Mouse (Mus musculus): ENCODE data around the gene Yae1d1. TPM values are rescaled to one million over a fixed set of nuclear protein-coding genes. Genes with fewer than 3 reads are reported as not detected.

Gene Yae1d1
- polyA plus RNA-seq (2015; fragmentation: Nextera tagmentation; extraction: Ambion mirVana): 86.0 and 93.3 TPM in 2 replicates

DNA sequence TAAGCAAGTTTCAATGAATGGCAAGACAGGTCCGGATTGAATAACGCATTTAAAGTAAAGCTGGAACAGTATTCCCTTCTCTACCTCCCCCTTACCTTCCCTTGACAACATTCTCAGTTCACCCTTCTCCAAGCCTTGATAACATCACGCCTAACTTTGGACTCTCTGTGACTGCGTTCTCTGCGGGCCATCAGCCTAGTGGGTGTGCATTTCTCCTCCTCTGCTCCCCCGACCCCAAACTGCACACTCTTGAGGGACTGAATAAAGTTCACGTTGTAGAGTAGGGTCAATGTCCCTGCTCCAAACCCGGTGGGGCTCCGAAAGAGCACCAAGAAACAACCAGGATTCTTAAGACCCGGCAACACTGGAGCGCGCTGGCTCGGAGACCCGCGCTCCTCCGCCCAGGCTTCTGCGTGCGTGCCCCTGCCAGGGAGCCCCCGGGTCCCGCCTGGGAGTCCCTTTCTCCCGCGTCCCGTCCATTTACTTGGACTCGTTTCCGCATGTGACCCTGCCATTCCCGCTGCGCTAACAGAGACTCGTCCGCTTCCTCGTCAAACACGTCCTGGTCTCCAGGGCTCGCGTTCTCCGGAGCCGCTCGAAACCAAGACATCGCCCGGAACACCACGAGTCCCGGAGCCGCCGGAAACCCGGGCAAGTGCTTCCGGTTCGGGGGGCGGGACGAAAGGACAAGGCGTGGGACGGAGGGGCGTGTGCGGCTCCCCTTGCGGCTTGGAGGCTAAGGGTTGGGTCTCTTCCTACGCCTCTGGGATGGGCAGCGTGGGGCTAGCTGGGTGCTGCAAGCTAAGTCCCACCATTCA is at the start of gene Yae1d1:
TSS of gene Yae1d1 (minus strand) at position 653 of the 818 bp plus-strand sequence.
- under 1% methylated on average over 54 of the region's 54 CpGs for WGBS
- no peaks in the 10 kb centered on the region for H3K27me3 ChIP-seq
- peaks cover 14% of the 10 kb centered on the region for H3K4me1 ChIP-seq (replicated peaks)
- H3K9ac ChIP-seq: peak within 1 kb of the TSS; percentile 84
- peak within 1 kb of the TSS; percentile 79 for H3K4me3 ChIP-seq
- H3K9me3 ChIP-seq: no peaks in the 10 kb centered on the region
- peak within 1 kb of the TSS; percentile 69 for H3K4me2 ChIP-seq
- no peaks in the 10 kb centered on the region for H3K36me3 ChIP-seq
- peak; percentile 99 for ATAC-seq (ENCODE audit: low read depth)
- peak within 1 kb of the TSS; percentile 81 for H3K27ac ChIP-seq (replicated peaks)

DNA sequence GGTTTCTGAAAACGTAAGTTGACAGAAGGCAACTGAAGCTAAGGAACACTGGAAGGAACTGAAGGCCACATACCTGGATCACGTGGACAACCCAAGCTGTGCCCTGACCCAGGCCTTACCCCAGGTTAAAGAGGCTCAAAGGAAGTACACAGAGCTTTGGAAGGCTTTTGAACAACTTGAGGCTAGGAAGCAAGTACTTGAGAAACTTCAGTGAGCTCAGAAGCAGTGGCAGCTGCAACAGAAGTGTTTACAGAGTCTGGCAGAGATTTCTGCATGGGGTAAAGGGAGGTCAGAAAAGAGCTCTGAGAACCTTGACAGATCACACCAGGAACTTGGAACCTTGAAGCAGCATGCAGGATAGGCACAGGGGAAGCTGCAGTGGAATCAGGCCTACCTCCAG is 45.7 kb upstream of the Yae1d1 start:
- H3K4me2 ChIP-seq: no peak overlapping the region
- H3K27me3 ChIP-seq: no peaks in the 10 kb centered on the region
- no peaks in the 10 kb centered on the region for H3K36me3 ChIP-seq
- no peak overlapping the region for H3K9ac ChIP-seq
- no peak for ATAC-seq (ENCODE audit: low read depth)
- H3K4me1 ChIP-seq (replicated peaks): no peaks in the 10 kb centered on the region
- H3K27ac ChIP-seq (replicated peaks): no peak overlapping the region
- WGBS: 81% methylated on average over 2 of the region's 2 CpGs
- H3K9me3 ChIP-seq: no peaks in the 10 kb centered on the region
- H3K4me3 ChIP-seq: no peak overlapping the region

DNA sequence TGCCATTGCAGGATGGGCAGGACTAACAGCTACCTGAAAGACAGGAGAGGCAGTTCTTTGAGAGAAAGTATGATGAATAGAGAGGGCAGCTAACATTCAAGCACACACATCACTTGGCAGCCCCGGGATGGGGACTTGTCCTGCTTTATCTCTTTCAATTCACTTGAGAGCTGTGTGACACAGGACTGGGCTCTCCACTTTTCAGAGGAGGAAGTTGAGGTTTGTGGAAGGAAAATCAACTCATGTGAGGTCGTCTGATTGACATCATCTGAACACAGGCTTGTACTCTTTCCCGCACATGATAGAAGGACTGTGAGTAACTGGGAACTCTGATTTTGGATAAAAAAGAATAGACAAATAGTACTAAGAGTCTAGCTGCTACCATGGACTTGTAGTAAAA is 23.5 kb upstream of the Yae1d1 start:
- Histone ChIP-seq H3K4me2 (no peak overlapping the region), H3K27me3 (no peaks in the 10 kb centered on the region), H3K9ac (no peak overlapping the region), H3K4me1 (replicated peaks) (no peaks in the 10 kb centered on the region), H3K4me3 (no peak overlapping the region), H3K9me3 (no peaks in the 10 kb centered on the region), H3K36me3 (no peaks in the 10 kb centered on the region), H3K27ac (replicated peaks) (no peak overlapping the region)
- WGBS: 83% methylated on average over 3 of the region's 3 CpGs
- no peak for ATAC-seq (ENCODE audit: low read depth)

DNA sequence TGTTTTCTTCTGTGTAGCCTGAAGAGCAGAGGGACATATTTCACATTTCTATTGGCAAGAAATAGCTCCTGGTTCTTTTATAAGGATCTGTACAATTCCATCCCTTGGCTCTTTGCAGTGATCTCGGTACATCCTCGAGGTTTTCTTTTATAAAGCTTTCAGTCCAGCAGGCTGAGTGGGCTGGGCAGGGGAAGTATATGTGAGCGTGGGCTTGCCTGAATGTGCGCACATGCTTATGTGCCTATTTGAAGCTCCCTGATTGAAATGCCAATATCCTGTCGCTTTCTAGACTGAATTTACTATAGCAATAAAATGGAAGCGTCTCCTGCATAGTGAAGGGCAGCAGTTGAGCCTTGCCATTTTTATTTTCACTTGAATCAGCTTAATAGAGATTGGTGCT is 20.1 kb upstream of the Yae1d1 start:
- Histone ChIP-seq H3K4me2 (no peak overlapping the region), H3K9me3 (no peaks in the 10 kb centered on the region), H3K27me3 (no peaks in the 10 kb centered on the region), H3K4me3 (no peak overlapping the region), H3K36me3 (no peaks in the 10 kb centered on the region), H3K9ac (no peak overlapping the region), H3K27ac (replicated peaks) (no peak overlapping the region), H3K4me1 (replicated peaks) (no peaks in the 10 kb centered on the region)
- WGBS: 60% methylated on average over 6 of the region's 6 CpGs
- peak; percentile 56 for ATAC-seq (ENCODE audit: low read depth)

DNA sequence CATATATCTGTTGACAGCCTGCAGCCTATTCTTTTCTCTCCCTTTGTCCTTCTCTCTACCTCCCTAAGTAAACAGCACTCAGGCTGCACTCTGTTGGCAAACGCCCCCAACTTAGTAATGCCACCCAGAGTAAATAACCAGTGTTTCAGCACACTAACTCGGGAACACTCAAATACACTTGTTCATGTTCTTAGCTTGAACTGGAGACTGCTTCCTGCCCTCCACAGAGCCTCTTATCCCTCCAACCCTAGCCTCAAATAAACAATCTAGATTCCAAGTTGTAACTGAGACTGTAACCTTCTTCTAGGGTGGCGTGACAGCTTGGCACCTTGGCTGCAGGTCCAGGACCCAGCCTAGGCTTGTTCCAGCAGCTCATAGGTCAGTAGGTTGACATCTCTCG is 17.9 kb upstream of the Yae1d1 start:
- Histone ChIP-seq H3K36me3 (no peaks in the 10 kb centered on the region), H3K27ac (replicated peaks) (no peak overlapping the region), H3K4me1 (replicated peaks) (no peaks in the 10 kb centered on the region), H3K4me3 (no peak overlapping the region), H3K27me3 (no peaks in the 10 kb centered on the region), H3K9ac (no peak overlapping the region), H3K4me2 (no peak overlapping the region), H3K9me3 (no peaks in the 10 kb centered on the region)
- 81% methylated on average over 4 of the region's 4 CpGs for WGBS
- no peak for ATAC-seq (ENCODE audit: low read depth)

DNA sequence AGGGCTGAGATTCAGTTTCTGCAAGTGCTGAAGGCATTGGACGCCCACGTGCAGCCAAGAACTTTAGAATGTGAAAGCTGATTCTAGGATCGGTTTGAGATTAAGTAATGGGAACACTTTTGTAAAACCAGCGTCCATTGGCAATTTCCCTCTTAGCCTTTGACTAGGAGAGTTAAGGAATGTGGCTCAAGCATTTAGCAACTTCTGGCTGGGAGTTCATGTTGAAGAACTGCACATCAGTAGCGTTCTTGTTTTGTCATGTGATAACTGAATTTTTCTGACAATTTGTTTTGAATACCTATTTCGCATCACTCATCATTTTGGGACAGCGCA is 332 bp upstream of the Yae1d1 start:
- H3K4me2 ChIP-seq: peak overlapping the region; percentile 69
- H3K27ac ChIP-seq (replicated peaks): peak overlapping the region; percentile 81; the same call in 1 of the 2 replicates
- ATAC-seq (ENCODE audit: low read depth): peak; percentile 25
- H3K27me3 ChIP-seq: no peaks in the 10 kb centered on the region
- no peaks in the 10 kb centered on the region for H3K36me3 ChIP-seq
- no peaks in the 10 kb centered on the region for H3K9me3 ChIP-seq
- peak overlapping the region; percentile 79 for H3K4me3 ChIP-seq
- 41% methylated on average over 7 of the region's 7 CpGs for WGBS
- peaks cover 14% of the 10 kb centered on the region for H3K4me1 ChIP-seq (replicated peaks)
- H3K9ac ChIP-seq: peak overlapping the region; percentile 84

DNA sequence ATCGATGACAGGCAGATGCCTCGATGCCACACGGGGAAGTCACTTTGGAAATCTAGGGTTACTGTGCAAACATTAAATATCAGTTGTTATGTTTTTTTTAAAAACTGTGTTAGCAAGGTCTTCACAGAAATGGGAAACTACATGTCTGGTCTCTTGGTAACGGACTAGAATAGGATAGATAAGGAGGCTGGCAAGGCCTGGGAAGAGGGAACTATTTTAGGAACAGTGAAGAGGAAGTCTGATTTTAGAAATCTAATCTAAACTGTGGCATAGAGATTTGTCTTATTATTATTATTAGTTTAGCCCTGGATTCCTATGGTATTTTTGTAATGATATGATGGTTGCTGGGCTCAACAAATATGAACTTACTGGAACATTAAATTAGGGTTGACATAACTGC is 1.1 kb downstream of the Yae1d1 start:
- H3K4me1 ChIP-seq (replicated peaks): peaks cover 14% of the 10 kb centered on the region
- H3K9me3 ChIP-seq: no peaks in the 10 kb centered on the region
- no peak overlapping the region for H3K27ac ChIP-seq (replicated peaks)
- 90% methylated on average over 4 of the region's 4 CpGs for WGBS
- H3K4me3 ChIP-seq: peak overlapping the region; percentile 79
- no peaks in the 10 kb centered on the region for H3K27me3 ChIP-seq
- H3K36me3 ChIP-seq: peaks cover 8% of the 10 kb centered on the region
- H3K4me2 ChIP-seq: peak overlapping the region; percentile 69
- peak overlapping the region; percentile 84 for H3K9ac ChIP-seq
- ATAC-seq (ENCODE audit: low read depth): no peak

DNA sequence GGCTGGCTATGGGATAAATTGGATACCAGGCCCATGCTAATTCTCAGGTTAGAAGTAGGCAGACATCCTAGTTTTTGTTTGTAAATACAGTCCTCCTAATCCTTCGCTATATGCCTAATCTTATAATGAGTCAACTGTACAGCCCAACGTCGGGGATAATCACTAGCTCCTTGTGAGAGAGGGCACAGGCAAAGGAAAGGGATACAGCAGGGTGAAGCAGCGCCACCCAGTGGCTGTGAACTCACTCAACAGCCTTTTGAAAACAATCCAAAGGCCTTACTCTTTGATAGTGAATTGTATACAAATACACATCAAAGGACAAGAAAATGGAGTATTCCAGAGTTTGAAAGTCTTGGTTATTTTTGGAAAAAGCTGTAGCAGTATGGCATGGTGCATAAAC is 10.0 kb downstream of the Yae1d1 start:
- ATAC-seq (ENCODE audit: low read depth): no peak

DNA sequence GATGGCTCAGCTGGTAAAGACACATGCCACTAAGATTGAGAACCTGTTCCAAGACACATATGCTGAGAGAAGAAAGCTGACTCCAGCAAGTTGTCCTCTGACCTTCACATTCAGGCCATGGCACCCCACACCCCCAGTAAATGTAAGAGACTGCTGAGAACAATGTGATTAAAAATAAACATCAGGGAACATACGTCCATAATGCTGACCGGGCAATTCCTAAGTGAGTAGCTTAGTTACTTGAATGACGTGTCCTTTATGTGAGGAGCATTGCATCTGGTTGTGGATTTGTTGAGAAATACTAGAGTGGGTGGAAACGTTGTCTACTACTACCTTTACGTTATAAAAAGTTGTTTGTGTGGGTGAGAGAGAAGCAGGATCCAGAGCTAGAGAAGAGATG is 10.5 kb downstream of the Yae1d1 start:
- Histone ChIP-seq H3K9ac (no peak overlapping the region), H3K27me3 (no peaks in the 10 kb centered on the region), H3K4me1 (replicated peaks) (no peaks in the 10 kb centered on the region), H3K27ac (replicated peaks) (no peak overlapping the region), H3K36me3 (peaks cover 50% of the 10 kb centered on the region), H3K4me3 (no peak overlapping the region), H3K9me3 (0 out of 2 replicates have a peak, but pooled peaks cover 4% of the 10 kb centered on the region), H3K4me2 (no peak overlapping the region)
- WGBS: 89% methylated on average over 5 of the region's 5 CpGs
- no peak for ATAC-seq (ENCODE audit: low read depth)

More for the DNA sequence above, 10.0 kb downstream of the Yae1d1 start:
- 0 out of 2 replicates have a peak, but pooled peaks cover 4% of the 10 kb centered on the region for H3K9me3 ChIP-seq
- no peak overlapping the region for H3K9ac ChIP-seq
- H3K4me1 ChIP-seq (replicated peaks): no peaks in the 10 kb centered on the region
- WGBS: 55% methylated on average over 4 of the region's 4 CpGs
- H3K27me3 ChIP-seq: no peaks in the 10 kb centered on the region
- H3K4me2 ChIP-seq: no peak overlapping the region
- no peak overlapping the region for H3K27ac ChIP-seq (replicated peaks)
- H3K36me3 ChIP-seq: peaks cover 53% of the 10 kb centered on the region
- no peak overlapping the region for H3K4me3 ChIP-seq

DNA sequence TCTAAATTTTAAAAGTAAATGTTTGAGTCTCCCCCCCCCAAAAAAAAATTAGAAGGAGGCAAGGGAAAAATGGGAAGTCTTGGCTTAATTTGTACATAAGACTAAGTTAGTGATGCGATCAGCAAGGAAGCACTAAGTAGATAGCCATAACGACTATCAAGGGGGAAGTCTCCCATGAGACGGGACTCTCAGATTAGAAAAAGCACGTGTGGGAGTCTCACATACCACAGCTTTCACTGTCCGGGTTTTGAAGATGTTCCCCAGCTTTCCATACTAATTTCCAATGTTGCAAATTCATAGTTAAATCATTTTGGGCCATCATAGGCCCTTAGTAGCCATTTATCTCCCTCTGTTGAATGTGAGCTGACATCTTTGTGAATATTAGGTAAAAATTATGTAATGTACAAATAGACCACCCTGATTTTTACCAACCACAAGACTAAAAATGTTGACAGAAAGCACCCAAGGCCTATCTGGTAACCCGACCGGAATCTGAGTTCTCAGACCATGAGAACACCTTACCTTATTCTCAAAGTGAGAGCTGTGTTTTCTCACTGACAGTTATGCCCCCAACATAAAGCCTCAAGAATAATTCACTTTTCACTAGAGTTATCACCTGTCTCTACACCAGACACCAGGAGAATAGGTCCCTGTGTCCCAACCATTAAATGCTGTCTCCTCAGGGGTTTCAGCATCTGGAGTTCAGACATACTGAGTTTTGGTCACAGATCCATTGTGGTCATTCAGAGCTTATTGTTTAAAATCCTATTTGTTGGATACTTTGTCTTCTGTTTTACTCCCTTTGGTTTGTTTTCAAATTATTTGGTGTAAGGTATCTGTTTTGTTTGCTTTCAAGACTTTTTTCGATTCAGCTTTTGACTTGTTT is 16.1 kb downstream of the Yae1d1 start:
- Histone ChIP-seq H3K36me3 (0 out of 2 replicates have a peak, but pooled peaks cover 6% of the 10 kb centered on the region), H3K27me3 (no peaks in the 10 kb centered on the region), H3K9ac (no peak overlapping the region), H3K4me3 (no peak overlapping the region), H3K4me1 (replicated peaks) (no peaks in the 10 kb centered on the region), H3K4me2 (no peak overlapping the region), H3K27ac (replicated peaks) (no peak overlapping the region), H3K9me3 (0 out of 2 replicates have a peak, but pooled peaks cover 4% of the 10 kb centered on the region)
- no peak for ATAC-seq (ENCODE audit: low read depth)
- WGBS: 90% methylated on average over 8 of the region's 8 CpGs

DNA sequence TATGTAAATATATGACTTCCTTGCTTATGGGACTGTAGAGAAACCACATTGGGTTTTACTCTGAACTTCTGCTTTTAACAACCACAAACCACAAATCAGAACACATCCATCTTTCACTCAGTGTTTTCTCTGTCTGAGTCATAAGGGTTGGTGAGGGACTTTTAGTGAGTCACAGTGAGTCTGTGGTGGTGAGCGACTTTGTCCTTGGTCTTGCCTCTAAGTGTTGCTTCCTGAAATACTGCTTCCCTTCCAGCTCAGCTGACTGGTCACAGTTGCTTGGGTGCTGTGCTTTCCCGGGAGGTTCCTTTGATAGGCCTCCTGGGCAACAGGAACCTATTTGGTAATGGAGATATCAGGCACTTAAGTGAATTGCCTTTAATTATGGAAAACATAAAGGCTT is 17.3 kb downstream of the Yae1d1 start:
- Histone ChIP-seq H3K27ac (replicated peaks) (no peak overlapping the region), H3K36me3 (no peaks in the 10 kb centered on the region), H3K4me2 (no peak overlapping the region), H3K9ac (no peak overlapping the region), H3K27me3 (no peaks in the 10 kb centered on the region), H3K4me3 (no peak overlapping the region), H3K9me3 (0 out of 2 replicates have a peak, but pooled peaks cover 4% of the 10 kb centered on the region), H3K4me1 (replicated peaks) (no peaks in the 10 kb centered on the region)
- 46% methylated on average over 2 of the region's 2 CpGs for WGBS
- ATAC-seq (ENCODE audit: low read depth): no peak

DNA sequence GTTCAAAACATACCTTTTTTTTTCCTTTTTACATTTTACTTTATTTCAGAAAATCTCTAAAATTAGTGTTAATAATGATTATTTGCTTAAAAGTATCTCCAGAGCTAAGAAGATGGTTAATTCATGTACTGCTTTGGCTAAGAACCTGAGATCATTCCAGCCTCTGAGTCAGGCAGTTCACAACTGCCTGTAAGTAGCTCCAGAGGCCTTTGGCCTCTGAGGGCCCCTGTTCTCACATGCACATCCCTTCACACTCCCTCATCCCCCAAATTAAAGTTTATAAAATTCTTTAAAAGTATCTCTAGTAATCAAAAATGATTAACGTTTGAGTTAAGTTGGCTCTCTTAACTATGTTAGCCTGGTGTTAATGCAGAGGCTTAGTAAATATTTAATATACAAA is 17.7 kb downstream of the Yae1d1 start:
- Histone ChIP-seq H3K4me1 (replicated peaks) (no peaks in the 10 kb centered on the region), H3K4me3 (no peak overlapping the region), H3K27ac (replicated peaks) (no peak overlapping the region), H3K27me3 (no peaks in the 10 kb centered on the region), H3K36me3 (no peaks in the 10 kb centered on the region), H3K9me3 (0 out of 2 replicates have a peak, but pooled peaks cover 4% of the 10 kb centered on the region), H3K9ac (no peak overlapping the region), H3K4me2 (no peak overlapping the region)
- ATAC-seq (ENCODE audit: low read depth): no peak
- 90% methylated on average over 1 of the region's 1 CpGs for WGBS
